Mouse (Mus musculus) skeletal muscle tissue, adult 2 months (tissue): ENCODE measurements around the gene Olfr1512.
A peak's percentile ranks its signal among the peaks of the same experiment; 100 is the strongest.
"Not testable (repeated sequence)": the region's sequence is repeated elsewhere in the genome, so short reads cannot be mapped to it uniquely, and the experiment has no call there.

Experiments used
- DNase-seq: peaks from one replicate; pipeline ENCODE4 v3.0.0-alpha.2; 2012; ENCODE audit warnings: low read depth, low spot score

Olfr1512 gene

DNA sequence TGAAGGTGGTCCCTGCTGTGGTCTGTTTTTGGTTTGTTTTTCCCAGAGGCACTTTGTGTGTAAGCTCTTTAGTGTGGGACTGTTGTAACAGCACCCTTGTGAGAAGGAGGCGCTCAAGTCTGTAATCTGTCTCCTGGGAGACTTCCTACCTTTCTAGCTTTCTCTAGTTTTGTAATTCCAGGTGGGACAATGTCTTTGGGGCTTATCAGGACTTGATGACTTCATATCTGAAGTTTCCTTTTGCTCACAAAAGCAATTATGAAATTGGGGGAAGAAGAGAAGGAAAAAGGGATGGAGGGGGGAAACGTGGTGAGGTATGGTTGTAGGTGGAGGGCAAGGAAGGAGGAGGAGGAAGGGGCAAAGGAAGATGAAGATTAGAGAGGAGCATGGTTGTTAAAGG is at the start of gene Olfr1512:
TSS of gene Olfr1512 (minus strand) at position 101 of the 400 bp plus-strand sequence.
- no peak for DNase-seq

- no peak for DNase-seq
Observed at GRCm38 (mm10) chr14:52427686-52428085, 48.7 kb upstream of the Olfr1512 start.

DNA sequence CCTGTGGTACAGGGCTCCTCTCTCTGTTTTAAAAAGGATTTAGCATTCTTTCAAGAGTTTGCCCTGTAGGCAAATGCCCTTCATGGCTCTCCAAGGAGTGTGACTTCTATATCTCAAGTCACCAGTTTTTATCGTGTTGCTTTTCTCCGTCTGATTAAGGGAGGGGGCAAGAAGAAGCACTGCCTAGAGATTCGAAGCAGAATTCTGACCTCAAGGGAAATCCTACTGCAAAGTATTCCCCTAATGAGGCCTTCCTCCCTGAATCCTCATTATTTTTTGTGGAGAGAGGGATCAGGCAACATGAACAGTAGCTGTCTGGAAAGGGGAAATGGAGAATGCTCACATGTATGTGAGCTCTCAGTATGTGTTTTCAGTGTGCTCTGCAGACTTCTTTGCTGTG is 35.3 kb upstream of the Olfr1512 start, which contains the start of gene Olfr1510:
TSS of gene Olfr1510 (minus strand) at position 101 of the 400 bp plus-strand sequence.
- no peak for DNase-seq

GRCm38 (mm10) chr14:52410142-52410919 is 31.4 kb upstream of the Olfr1512 start:
- not testable (repeated sequence) for DNase-seq

- no peak for DNase-seq
Observed at GRCm38 (mm10) chr14:52397279-52397678, 18.3 kb upstream of the Olfr1512 start, which contains the start of gene Olfr1511. Olfr1511 (minus strand) TSS chr14:52397379.

DNA sequence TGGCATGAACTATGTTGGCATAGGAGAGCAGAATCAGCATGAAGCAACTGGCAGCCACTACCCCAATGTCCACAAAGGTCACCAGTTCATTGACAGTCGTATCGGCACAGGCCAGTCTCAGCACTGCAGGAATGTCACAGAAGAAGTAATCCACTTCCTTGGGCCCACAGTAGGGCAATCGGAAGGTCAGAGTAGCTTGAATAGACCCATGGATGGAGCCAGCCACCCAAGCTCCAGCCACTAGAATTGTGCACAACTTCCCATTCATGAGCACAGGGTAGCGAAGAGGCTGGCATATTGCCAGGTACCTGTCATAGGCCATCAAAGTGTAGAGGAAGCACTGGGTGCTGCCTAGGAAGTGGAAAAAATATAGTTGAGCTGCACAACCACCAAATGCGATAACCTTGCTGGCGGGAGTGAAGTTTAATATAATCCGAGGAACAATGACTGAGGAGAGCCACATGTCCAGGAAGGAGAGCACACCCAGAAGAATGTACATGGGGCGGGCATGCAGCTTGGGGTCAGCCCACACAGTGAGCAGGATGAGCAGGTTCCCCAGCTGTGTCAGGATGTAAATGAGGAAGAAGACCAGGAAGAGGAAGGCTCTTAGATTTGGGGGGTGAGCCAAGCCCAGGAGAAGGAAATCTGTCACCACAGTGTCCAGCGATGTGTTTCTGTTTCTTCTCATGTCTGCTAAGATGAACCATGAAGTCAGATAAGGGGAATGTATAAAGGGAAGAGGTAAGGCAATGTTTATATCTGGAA is 11.3 kb upstream of the Olfr1512 start:
- not testable (repeated sequence) for DNase-seq

DNA sequence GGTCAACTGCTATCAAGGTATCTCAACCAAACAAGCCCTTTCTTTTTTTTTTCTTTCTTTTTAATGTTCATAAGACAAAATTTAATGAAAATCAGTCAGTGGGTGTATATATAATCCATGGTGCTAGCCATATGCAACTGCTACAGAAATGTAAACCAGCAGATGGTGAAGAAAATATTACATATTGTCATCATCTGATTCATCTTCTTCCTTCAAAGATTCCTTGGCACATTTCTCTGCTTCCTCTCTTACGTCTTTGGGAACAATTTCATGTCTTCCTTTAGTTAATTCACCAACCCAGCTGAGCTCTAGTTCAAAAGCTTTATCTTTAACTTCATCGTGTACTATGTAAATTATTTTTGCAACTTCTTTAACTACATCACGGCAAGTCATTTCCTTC is 10.2 kb downstream of the Olfr1512 start:
- no peak for DNase-seq

- DNase-seq: no peak
Observed at GRCm38 (mm10) chr14:52356308-52356707, 22.7 kb downstream of the Olfr1512 start, which contains the start of gene Olfr1513. Olfr1513 (minus strand) TSS chr14:52356408.

DNA sequence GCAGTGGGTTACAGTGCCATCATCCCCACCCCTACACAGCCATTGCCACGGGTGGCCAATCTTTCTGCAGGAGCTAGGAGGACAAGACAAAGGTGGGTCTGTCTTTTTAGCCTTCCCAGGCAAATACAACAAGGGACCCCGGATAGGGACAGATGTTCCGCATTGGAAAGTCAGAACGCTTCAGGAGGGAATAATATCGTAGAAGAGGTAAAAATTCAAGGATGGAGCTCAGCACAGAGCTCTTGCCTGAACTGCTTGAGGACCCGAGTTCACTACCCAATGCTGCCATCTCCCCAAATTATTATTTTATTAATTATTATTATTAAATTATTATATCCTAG is 39.5 kb downstream of the Olfr1512 start:
- DNase-seq: no peak

- DNase-seq: peak; percentile 49
Observed at GRCm38 (mm10) chr14:52338751-52339511, 40.0 kb downstream of the Olfr1512 start.

DNA sequence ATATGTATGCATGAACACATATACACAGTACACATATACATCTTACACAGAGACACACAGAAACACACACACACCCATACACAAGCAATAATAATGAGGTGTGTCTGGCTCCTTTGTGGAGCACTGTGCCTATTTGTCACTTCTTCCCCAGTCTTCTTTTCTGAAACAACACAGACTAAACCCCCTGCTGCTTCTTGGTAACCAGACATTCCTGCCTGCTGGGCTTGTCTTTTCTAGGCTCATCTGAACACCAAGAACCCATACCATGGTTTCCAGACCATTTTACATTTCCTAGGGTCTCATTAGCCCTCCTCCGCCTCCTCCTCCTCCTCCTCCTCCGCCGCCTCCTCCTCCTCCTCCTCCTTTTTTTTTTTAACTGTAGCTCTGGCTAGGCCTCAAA is 46.8 kb downstream of the Olfr1512 start:
- no peak for DNase-seq

- DNase-seq: no peak
Observed at GRCm38 (mm10) chr14:52331069-52331750, 47.8 kb downstream of the Olfr1512 start.

- DNase-seq: no peak
Observed at GRCm38 (mm10) chr14:52327910-52328812, 50.8 kb downstream of the Olfr1512 start, which contains the start of gene Sall2. Sall2 (minus strand) TSS chr14:52328762.

DNA sequence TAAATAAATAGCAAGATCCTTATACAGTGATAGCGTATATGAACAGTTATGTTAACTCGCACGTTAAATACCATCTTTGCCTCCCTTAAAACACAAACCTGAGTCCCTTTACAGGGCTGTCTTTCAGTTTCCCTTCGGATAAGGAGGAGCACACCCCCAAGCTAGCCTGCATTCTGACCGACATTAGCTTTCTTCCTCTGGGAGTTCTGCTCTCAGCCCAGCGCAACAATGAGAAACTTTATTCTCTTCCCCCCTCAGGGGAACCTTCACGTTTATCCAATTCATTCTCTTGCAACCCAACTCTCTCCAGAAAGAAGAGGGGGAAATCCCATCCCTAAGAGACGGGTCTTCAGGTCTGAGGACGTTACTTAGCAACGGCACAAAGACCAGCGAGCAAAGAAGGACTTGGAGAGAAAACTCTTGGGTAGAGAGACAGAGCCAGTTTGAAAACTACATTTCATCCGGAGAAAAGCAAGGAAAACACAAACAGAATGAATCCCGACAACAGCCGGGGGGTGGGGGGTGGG is 51.5 kb downstream of the Olfr1512 start:
- no peak for DNase-seq

GRCm38 (mm10) chr14:52325890-52326289 is 53.1 kb downstream of the Olfr1512 start:
- DNase-seq: no peak
